Mouse (Mus musculus) ES-E14 (cell line): ENCODE measurements around the gene Slc44a1. TPM values are rescaled to one million over a fixed set of nuclear protein-coding genes. Genes with fewer than 3 reads are reported as not detected.

ENCODE experiments used
- DNase-seq: peaks from one replicate; pipeline ENCODE4 v3.0.0-alpha.2; 2013; ENCODE audit warnings: low read depth, low spot score
- H3K27ac ChIP-seq: 2 replicates; pipeline ENCODE4 v1.5.1; 2012; ENCODE audit warnings: low read depth, mild to moderate bottlenecking, low read length, moderate library complexity, mixed read lengths; ENCODE audit not compliant: poor library complexity, insufficient read depth, severe bottlenecking
- H3K36me3 ChIP-seq: 2 replicates; pipeline ENCODE4 v1.6.1; 2012; ENCODE audit warnings: mild to moderate bottlenecking, low read length, moderate library complexity, mixed read lengths; ENCODE audit not compliant: control insufficient read depth, poor library complexity, insufficient read depth, severe bottlenecking
- H3K4me1 ChIP-seq, 2 experiments: fragments of 150-350 bp in 1 of 2; sonication (generic) in 1 of 2; 2 replicates each; pipeline ENCODE4 v1.6.1; 2012; ENCODE audit warnings: low read length in 2 of 2, mild to moderate bottlenecking in 1 of 2, mixed read lengths in 1 of 2; ENCODE audit not compliant: control insufficient read depth in 2 of 2, insufficient read depth in 2 of 2, poor library complexity in 1 of 2
- H3K4me3 ChIP-seq, 2 experiments: fragments of 150-350 bp in 1 of 2; sonication (generic) in 1 of 2; 2 replicates each; pipeline ENCODE4 v1.5.1; 2012; ENCODE audit warnings: low read length in 2 of 2, low read depth in 1 of 2, mild to moderate bottlenecking in 1 of 2, mixed read lengths in 1 of 2; ENCODE audit not compliant: insufficient read depth in 1 of 2, poor library complexity in 1 of 2, severe bottlenecking in 1 of 2
- H3K9ac ChIP-seq: 2 replicates; pipeline ENCODE4 v1.6.1; 2012; ENCODE audit warnings: low read depth, mild to moderate bottlenecking, low read length, mixed read lengths; ENCODE audit not compliant: poor library complexity, insufficient read depth, severe bottlenecking
- H3K9me3 ChIP-seq: fragments of 150-350 bp; sonication (generic); 2 replicates; pipeline ENCODE4 v1.6.1; 2012; ENCODE audit warnings: low read depth, mild to moderate bottlenecking, low read length; ENCODE audit not compliant: control insufficient read depth, insufficient read depth
- CHD2 ChIP-seq: IDR thresholded peaks from 2 replicates; pipeline ENCODE4 v1.6.1; 2014; ENCODE audit warnings: mild to moderate bottlenecking, low read depth, low read length, inconsistent platforms
- HCFC1 ChIP-seq: IDR thresholded peaks from 2 replicates; pipeline ENCODE4 v1.6.1; 2012; ENCODE audit warnings: low read length, inconsistent platforms, borderline replicate concordance; ENCODE audit not compliant: insufficient read depth
- MAFK ChIP-seq: IDR thresholded peaks from 2 replicates; pipeline ENCODE4 v1.6.1; 2014; ENCODE audit warnings: mild to moderate bottlenecking, low read depth, low read length, inconsistent platforms; ENCODE audit not compliant: insufficient read depth
- ZC3H11A ChIP-seq: IDR thresholded peaks from 2 replicates; pipeline ENCODE4 v1.6.1; 2012; ENCODE audit warnings: low read depth, mild to moderate bottlenecking, inconsistent platforms, low read length, borderline replicate concordance
- ZNF384 ChIP-seq: IDR thresholded peaks from 2 replicates; pipeline ENCODE4 v1.6.1; 2012; ENCODE audit warnings: low read depth, low read length, inconsistent platforms
- in situ Hi-C, 2 experiments: fragments of 600-800 bp; cut with MboI; formaldehyde crosslinking; loops; one replicate each; pipeline ENCODE4 v1.15.1; 2025; ENCODE audit warnings: low sequenced_read_pairs in 2 of 2, inconsistent platforms in 1 of 2; ENCODE audit not compliant: unreplicated experiment in 2 of 2
- total RNA-seq: library from RNA; depleted of rRNA; stranded (reverse); fragments of 300-350 nt; gene quantifications from 2 replicates; pipeline ENCODE4 v1.2.3, GENCODE M21; 2012

The Slc44a1 gene
- total RNA-seq, 1 experiment: 48.0 TPM

GRCm38 (mm10) chr4:53438836-53439480, 1.3 kb upstream of the Slc44a1 start:
- Histone ChIP-seq H3K4me1 (peaks cover 4 to 5% of the 10 kb centered on the region in 2 experiments; a peak in 3 of 4 replicates), H3K27ac (no peak overlapping the region; the same call in 1 of the 2 replicates), H3K9me3 (no peaks in the 10 kb centered on the region), H3K36me3 (no peaks in the 10 kb centered on the region), H3K4me3 (peak overlapping the region; percentile 85 to 88), H3K9ac (no peak overlapping the region; the same call in 1 of the 2 replicates)
- no peak for DNase-seq
- in situ Hi-C loops: no loop called here
- TF ChIP-seq ZNF384 (no peak), CHD2 (no peak), HCFC1 (no peak), ZC3H11A (no peak), MAFK (no peak)

DNA sequence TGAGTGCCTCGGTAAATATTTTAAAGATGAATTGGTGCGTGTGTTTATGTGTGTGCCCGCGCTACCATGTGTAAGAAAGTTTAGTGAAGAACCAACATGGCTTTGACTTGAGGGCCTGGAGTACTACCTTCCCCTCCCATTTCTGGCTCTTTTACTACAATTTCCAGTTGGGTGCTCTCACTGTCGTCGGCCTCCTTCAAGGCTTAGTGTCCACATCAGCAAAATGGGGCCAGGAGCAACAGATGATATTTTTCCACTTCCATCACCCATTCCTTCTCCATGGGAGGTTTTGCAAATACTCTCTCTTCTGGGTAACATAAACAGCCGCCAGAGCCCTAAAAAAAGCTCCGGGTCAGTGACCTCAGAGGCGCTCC, 590 bp upstream of the Slc44a1 start:
- Histone ChIP-seq H3K4me3 (peak overlapping the region; percentile 85 to 88), H3K4me1 (peaks cover 4 to 5% of the 10 kb centered on the region in 2 experiments; a peak in 3 of 4 replicates), H3K9ac (peak overlapping the region; percentile 85), H3K36me3 (no peaks in the 10 kb centered on the region), H3K9me3 (no peaks in the 10 kb centered on the region), H3K27ac (peak overlapping the region; percentile 81)
- DNase-seq: no peak
- in situ Hi-C loops: no loop called here
- TF ChIP-seq ZC3H11A: no peak
- no peak for TF ChIP-seq HCFC1
- no peak for TF ChIP-seq MAFK
- TF ChIP-seq CHD2: no peak
- no peak for TF ChIP-seq ZNF384

DNA sequence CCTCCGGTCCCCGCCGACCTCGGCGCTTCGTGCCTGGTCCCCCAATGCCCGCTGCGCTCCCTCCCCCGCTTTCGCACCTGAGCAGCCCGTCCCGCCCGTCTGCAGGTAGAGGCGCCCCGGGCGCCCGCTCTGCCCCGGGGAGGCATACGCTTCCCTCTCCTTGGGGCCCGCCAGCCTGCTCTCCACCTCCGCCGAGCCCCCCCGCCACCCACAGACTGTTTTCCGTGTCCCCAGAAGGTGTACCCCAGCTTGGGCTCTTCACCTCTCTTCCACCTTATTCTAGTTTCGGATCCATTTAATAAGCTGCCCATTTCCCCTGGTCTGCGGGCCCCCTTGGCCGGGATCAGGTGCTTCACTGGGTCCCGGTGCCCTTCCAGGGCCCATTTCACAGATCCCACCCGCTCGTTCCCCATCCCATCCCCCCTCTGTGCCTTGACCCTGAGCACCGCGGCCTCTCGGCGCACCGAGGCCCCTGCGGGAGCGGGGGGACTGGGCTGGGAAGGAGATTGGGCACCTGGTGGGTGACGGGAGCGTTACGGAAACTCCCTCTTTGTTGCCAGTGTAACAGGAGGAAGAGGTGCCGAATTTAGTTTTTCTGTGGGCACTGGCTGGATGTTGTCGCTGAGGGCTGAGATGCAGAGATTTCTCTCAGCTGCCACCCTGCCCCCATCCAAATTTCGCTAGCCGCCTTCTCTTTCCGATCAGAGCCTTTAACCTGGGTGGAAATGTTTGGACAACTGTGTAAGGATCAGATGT, 781 bp downstream of the Slc44a1 start:
- DNase-seq: no peak
- Histone ChIP-seq H3K9ac (peak overlapping the region; percentile 85), H3K36me3 (no peaks in the 10 kb centered on the region), H3K4me3 (peak overlapping the region; percentile 86 to 88), H3K27ac (peak overlapping the region; percentile 5; the same call in 1 of the 2 replicates), H3K4me1 (peaks cover 4 to 10% of the 10 kb centered on the region in 2 experiments; a peak in 3 of 4 replicates), H3K9me3 (no peaks in the 10 kb centered on the region)
- in situ Hi-C loops: no loop called here
- TF ChIP-seq ZC3H11A (no peak), HCFC1 (no peak), CHD2 (no peak), ZNF384 (no peak), MAFK (no peak)

- Histone ChIP-seq H3K27ac (no peak overlapping the region), H3K36me3 (no peaks in the 10 kb centered on the region), H3K4me3 (peak overlapping the region; percentile 86 to 88; a peak in 3 of 4 replicates), H3K4me1 (peaks cover 4 to 10% of the 10 kb centered on the region in 2 experiments; a peak in 3 of 4 replicates), H3K9ac (no peak overlapping the region; the same call in 1 of the 2 replicates), H3K9me3 (no peaks in the 10 kb centered on the region)
- TF ChIP-seq ZC3H11A (no peak), CHD2 (no peak), HCFC1 (no peak), MAFK (no peak), ZNF384 (no peak)
- DNase-seq: no peak
- in situ Hi-C loops: no loop called here
These were observed 1.5 kb downstream of the Slc44a1 start for GRCm38 (mm10) chr4:53441683-53442082.
